Mouse (Mus musculus) ovary, adult 18-20 months (tissue): ENCODE measurements around the gene Rad51.

ENCODE experiments used
- DNase-seq: peaks from one replicate; pipeline ENCODE4 v3.0.0; 2022; ENCODE audit warnings: low spot score, mixed read lengths

The Rad51 gene

GRCm38 (mm10) chr2:119112438-119113112 is at the start of gene Rad51:
TSS of gene Rad51 (plus strand) at chr2:119112793.
- DNase-seq = peak; percentile 64

- no peak for DNase-seq
Measured at GRCm38 (mm10) chr2:119072397-119072796, 40.2 kb upstream of the Rad51 start.

- no peak for DNase-seq
Measured at GRCm38 (mm10) chr2:119086156-119086555, 26.4 kb upstream of the Rad51 start.

DNA sequence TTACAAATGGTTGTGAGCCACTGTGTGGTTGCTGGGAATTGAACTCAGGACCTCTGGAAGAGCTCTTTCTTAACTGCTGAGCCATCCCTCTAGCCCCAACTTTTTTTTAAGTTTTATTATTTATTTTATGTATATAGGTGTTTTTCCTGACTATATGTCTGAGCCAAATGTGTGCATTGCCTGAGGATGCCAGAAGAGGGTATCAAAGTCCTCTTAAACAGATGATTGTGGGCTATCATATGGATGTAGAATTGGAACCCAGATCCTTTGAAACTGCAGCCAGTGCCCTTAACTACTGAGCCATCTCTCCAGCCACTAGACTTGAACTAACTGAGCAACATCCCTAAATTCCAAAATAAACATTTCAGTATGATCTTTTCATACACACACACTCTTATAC is 11.0 kb upstream of the Rad51 start:
- no peak for DNase-seq

DNA sequence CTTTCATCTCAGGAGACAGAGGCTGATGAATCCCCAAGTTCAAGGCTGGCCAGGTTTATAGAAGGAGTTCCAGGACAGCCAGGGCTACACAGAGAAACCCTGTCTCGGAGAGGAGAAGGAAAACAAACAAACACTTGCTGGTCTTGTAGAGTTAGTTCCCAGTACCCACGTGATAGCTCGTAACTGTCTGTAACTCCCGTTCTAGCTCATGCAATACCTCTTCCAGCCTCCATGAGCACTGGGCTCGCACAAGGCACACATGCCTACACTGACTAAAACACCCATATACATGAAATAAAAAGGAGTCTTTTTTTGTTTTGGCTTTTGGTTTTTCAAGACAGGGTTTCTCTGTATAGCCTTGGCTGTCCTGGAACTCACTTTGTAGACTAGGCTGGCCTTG is 6.0 kb upstream of the Rad51 start:
- DNase-seq = no peak

GRCm38 (mm10) chr2:119108554-119108953 is 4.0 kb upstream of the Rad51 start:
- DNase-seq = peak; percentile 10

GRCm38 (mm10) chr2:119111060-119111459 is 1.5 kb upstream of the Rad51 start:
- no peak for DNase-seq

DNA sequence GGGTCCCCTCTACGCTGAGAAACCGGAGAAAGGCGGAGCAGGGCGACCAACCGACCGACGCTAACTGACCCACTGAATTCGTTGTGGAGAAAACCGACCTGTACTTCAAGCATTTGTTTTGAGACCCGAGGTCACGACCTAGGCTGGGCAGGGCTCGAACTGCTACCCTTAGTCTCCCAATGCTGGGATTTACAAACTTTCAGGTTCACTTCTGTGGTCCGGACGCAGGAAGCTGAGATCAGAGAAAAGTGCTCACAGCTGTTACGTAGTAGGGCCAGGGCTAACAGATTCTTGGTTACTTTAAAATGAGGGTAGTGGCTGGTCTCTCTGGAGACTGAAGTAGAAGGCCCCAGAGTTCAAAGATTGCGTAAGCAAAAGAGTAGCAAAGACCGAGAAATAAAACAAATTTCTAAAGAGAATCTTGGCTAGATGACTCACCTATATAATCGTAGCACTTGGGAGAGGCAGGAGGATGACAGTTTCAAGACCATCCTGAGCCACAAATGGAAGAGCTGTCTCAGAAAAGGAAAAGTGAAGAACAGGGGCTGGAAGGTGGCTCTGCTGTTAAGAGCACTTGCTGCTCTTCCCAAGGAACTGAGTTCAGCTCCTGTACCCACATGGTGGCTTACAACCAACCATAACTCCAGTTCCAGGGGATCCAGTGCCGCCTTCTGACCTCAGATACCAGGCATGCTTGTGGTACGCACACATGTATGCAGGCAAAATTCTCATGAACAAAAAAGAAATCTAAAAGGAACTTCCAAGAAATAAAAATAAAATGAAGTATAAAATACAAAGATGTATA is 730 bp downstream of the Rad51 start:
- no peak for DNase-seq

GRCm38 (mm10) chr2:119136346-119136898 is 23.8 kb downstream of the Rad51 start:
- DNase-seq = no peak

DNA sequence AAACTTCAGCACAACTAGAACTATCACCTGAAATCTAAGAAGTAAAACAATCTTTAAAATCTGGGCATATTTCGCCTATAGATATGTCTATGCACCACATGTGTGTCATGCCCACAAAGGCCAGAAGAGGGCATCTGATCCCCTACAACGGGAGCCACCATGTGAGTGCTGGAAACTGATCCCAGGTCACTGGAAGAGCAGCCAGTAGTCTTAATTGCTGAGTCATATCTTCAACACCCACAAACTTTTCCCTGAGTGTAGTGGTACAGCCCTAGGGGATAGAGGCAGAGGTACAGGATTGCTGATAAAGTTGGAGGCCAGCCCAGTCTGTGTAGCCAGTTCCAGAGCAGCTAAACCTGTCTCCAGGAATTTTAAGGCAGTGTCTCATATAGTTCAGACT is 32.6 kb downstream of the Rad51 start:
- no peak for DNase-seq

- no peak for DNase-seq
Measured at GRCm38 (mm10) chr2:119146435-119146834, 33.8 kb downstream of the Rad51 start.

DNA sequence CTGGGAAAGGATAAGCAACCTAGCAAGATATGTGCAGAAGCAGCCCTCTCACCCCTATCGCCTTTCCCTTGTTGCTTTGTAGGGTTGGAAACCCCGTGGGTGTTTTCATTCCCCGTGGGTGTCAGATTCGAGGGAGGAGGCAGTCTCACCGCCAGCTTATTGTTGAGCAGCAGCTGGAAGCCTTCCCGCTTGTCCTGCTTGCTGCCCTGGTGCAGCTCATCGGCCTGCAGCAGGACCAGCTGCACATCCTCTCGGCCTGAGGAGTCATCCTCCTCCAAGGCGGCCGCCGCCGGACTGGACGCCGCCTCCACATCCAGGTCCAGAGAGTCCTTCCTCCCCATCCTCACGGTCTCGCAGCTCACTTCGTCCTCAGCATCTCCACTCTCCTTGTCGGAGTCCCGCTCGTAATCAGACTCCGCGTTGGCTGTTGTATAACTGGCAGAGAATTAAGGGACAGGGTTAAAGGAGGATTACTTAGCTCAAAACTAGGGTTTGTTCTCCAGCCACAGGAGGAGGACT is 34.6 kb downstream of the Rad51 start:
- DNase-seq = no peak

DNA sequence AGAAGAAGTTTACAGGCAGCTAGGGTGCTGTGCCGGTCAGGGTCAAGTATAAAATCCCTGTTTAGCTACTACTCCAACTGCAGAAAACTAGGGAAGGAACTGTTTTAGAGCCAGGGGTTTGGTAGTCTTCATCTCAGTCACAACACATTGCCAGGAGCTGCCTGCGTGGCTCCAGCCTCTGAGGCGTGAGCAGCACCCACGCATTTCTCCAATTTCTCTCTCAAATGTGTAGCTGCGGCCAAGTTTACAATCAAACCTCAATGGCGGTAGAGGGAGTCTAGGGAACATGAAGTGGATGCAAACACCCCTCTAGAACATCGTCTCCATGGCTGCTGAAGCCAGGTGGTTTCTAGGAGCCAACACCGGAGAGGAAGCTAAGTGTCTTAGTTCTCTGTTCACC is 35.2 kb downstream of the Rad51 start:
- DNase-seq = no peak

DNA sequence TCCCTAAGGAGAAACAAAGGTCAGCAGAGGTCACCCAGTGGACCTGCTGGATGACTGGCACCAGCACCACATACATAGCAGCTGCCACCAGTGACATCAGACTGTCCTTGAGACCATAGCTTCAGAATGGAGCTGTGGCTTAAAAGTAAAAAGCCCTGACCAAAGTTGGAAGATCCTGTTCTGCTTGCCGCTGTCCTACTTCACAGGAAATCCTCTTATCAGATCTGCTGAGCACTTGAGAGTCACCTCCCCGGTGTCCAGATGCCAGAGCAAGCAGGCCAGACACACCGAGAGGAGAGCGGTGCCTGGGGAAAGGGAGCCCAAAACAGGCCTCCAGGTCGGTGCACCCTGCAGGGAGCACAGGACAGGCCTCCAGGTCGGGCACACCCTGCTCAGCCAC is 39.7 kb downstream of the Rad51 start:
- no peak for DNase-seq

- DNase-seq = no peak
Measured at GRCm38 (mm10) chr2:119154683-119155082, 42.1 kb downstream of the Rad51 start.

GRCm38 (mm10) chr2:119155388-119155787 is 42.8 kb downstream of the Rad51 start:
- no peak for DNase-seq

DNA sequence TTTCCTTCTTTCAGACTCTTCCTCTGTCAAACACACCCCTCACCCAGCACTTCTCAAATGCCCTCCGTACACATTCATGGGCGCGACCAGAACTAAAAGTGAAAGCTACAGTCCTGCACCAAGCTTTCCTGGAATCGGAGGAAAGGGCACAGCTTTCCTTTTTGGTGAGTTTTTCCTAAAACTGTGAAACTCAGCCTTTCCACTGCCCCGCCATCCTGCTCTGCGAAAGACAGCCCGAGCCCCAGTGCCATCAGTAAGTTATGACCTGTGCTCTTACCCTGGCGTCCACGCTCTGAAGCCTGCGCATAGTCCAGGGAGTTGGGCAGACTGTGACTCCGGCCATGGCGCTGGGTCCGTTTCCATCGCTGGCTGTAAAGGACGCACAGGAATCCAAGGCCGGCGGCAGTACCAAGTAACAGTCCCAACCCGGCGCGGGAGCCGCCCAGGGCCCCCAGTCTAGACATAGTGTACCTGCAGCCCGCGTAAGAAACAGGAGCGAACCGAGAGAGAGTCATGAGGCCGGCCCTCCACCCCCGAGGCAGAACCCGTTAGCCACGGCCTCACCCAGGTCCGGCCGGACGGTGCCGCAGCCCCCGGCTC is 43.6 kb downstream of the Rad51 start:
- no peak for DNase-seq

DNA sequence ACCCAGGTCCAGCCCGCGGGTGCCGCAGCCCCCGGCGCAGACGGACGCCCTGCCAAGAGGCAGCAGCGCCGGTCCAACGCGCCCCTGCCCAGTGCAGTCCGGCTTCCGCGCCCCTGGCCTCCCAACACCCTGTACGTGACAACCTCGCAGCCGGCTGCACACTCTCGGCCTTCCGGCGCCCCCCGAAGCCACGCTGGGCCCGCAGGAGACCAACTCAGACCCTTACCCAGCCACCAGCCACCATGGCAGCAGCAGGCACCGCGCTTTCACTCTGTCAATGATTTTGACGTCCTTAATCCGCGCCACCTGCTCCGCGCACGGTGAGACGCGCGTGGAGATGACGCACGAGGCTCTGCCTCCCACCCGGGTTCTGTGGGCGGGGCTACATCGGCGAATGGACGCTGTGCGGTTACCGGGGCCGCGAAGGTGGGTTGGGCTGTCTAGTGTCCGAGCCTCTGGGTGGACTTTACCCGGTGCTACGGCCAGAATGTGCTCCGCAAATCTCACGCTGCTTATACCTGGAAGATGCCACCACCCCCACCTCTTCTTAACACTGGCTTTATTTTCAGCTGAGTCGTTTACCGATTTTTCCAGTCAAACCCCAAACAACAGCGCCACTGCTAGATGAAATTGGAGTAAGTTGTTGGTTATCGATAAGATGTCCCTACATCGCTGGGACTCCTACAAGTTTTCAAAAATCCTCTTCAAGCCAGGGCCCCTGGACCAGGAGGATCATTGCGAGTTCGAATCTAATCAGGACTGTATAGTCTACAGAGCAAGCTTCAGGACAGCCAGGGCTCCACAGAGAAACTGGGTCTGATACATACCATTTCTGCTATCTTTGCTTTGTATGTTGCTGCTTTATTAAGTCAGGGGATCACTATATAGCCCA is 44.3 kb downstream of the Rad51 start, which contains the start of gene Rmdn3:
Gene Rmdn3, minus strand, starts transcription at position 354 of the 892 bp plus-strand sequence.
- DNase-seq = peak; percentile 85

DNA sequence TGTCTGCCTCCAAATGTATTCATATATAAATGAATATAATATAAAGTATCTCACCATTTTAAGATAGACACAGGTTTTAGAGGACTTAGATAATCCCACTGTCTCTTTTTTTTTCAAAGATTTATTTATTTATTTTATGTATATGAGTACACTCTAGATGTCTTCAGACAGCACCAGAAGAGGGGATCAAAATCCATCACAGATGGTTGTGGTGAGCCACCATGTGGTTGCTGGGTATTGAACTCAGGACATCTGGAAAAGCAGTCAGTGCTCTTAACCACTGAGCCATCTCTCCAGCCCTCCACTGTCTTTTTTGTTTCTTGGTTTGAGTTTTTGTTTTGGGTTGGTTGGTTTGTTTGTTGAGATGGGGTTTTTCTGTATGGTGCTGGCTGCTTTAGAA is 45.2 kb downstream of the Rad51 start:
- no peak for DNase-seq

DNA sequence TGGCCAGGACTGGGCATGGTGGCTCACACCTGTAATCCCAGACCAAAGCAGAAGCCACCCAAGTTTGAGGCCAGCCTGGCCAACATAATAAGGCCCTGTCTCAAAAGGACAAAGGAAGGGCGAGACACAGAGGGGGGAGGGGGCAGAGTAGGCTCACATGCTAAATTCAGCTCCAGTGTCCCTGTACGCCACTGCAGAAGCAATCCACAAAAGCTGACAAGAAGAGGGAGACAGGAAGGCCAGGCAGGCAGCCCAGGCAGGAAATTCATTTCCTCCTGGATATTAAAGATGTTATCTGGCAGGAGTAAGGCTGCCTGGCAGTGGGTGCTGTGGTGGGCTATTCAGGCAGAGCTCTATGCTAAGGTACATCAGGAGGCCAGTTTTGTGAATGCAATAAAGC is 48.7 kb downstream of the Rad51 start:
- DNase-seq = no peak

DNA sequence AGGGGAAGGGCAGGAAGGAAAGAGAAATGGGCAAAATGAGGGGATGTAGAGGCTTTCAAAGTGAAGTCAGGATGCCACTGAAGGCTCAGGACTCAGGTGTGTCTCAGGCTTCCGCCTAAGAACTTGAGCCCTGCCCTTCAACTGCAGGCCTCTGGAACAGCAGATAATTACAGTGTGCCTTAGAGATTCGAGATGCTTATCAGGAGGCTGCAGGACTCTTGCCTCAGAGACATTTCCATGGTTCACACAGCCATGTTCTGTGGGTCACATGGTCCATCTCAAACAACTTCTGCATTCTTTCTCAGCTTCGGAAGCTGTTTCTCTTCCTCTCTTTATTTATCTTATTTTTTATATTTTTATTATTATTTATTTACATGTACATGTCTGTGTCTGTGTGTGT is 50.5 kb downstream of the Rad51 start:
- DNase-seq = no peak

DNA sequence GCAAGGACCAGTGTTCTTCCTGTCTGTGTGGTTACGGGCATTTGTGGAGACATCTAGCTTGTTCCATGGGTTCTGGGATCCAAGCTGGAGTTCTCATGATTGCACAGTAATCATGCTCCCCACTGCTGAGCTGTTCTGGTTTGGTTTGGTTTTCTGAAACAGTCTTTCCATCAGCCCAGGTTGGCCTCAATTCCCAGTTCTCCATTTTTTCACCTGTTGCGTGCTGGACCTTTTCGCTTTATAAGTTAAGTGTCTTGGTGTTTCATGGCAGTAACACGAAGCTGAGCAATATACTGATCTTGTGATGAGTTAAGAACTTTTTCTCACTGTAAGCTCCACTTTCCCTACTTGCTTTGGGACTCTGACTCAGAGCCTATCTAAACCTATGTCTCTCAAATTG is 51.4 kb downstream of the Rad51 start:
- DNase-seq = no peak
